Mouse (Mus musculus): ENCODE data around the gene Tmem184b. TPM values are rescaled to one million over a fixed set of nuclear protein-coding genes. Genes with fewer than 3 reads are reported as not detected.

Tmem184b gene
- total RNA-seq, 2 experiments from 2014 or later = 4.0 to 12.0 TPM

GRCm38 (mm10) chr15:79430461-79431000, 27.2 kb upstream of the Tmem184b start:
- ATAC-seq (replicated peaks; ENCODE audit: poor library complexity) = no peak

GRCm38 (mm10) chr15:79429994-79430393, 26.6 kb upstream of the Tmem184b start:
- ATAC-seq (replicated peaks; ENCODE audit: poor library complexity) = no peak

GRCm38 (mm10) chr15:79429527-79429926, 26.2 kb upstream of the Tmem184b start:
- no peak for ATAC-seq (replicated peaks; ENCODE audit: poor library complexity)

- ATAC-seq (replicated peaks; ENCODE audit: poor library complexity) = no peak
Observed at GRCm38 (mm10) chr15:79428616-79429015, 25.2 kb upstream of the Tmem184b start.

DNA sequence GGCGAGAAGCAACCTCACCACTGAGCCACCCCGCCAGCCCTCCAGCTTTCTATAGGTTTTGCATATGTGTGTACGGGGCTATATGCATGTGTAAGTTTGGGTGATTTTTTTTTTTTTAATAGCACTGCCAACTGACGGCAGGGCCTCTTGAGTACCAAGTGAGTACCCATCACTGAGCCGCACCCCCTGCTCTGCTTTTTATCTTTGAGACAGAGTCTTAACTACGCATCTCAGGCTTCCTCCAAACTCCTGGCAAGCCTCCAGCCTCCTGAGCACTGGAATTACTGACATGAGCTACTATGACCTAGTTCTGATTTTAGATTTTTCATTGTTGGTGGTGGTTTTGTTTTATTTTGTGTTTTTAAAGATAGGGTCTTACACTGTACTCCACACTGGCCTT, 24.1 kb upstream of the Tmem184b start:
- peak; percentile 84 for ATAC-seq (replicated peaks; ENCODE audit: poor library complexity)

DNA sequence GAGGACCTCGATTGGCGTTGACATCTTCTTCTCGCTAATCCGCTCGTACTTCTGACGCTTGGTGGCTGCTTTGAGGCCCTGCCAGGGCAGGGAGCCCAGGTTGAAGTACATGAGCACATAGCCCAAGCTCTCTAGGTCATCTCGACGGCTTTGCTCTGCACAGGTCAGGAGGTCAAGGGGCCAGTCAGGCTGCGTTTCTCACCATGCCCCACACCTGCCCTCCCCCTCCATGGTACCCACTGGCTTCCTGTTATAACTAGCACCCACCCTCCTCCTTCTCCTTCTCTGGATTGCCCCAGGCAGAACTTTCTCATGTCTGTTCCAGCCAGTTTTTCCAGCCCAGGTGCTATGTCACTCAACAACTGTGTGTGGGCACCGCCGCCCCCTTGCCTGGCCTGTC, 22.1 kb upstream of the Tmem184b start:
- ATAC-seq (replicated peaks; ENCODE audit: poor library complexity) = no peak

DNA sequence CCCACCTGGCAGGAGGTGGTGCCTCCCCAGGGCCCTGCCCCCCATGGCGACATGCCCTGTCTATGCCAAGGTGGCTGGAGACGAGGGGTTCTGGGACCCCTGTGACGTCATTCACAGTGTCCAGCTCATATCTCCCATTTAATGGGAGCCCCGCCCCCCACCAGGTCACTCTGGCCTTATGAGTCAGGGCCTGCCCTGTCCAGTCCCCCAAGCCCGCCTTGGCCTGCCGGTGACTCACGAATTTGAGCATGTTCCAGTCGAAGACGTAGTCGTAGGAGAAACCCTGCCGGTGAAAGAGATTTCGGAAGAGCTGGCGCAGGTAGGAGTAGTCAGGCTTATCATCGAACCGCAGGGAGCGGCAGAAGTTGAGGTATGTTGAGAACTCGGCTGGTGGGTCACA, 21.2 kb upstream of the Tmem184b start:
- ATAC-seq (replicated peaks; ENCODE audit: poor library complexity) = no peak

DNA sequence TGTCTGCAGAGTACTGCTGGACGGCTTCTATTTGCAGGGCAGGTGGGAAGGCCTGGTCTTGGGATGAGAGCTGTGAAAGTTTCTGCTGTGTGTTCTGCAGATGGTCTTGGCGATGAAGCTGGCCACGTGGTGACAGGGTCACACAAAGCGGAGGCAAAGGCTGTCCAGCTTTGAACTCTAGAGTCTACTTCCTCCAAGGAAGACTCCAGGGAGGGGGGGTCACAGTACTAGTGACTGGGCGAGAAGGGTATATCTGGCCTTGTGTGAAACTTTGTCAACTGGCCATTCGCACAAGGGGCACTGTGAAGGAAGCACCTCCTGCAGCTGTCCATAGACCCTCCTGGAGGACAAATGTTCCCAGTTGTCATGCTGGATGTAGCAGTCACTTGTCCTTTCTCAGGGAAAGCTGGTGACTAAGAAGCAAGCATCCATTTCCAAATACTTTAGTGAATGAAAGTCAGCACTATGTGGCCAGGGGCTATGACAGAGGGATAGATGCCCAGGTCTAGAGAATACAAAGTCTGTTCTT, 19.4 kb upstream of the Tmem184b start:
- no peak for ATAC-seq (replicated peaks; ENCODE audit: poor library complexity)

DNA sequence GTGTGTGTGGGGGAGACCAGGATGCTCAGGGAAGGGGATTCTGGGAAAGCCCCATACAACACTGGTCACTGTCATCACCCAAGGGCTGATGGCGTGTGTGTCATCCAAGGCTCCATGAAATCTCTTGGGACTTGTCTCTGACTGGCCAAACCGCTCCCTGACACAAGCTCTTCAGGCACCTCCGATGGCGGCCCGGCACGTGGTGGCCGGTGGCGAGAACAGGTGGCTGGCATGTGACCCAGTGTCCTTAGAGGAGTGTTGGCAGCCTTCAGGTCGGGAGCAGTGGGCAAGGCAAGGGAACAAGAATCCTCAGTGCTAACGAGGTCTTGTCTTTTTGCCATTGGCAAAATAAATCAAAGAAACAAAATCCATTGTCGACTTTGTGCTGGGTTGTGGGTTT, 15.3 kb upstream of the Tmem184b start:
- ATAC-seq (replicated peaks; ENCODE audit: poor library complexity) = no peak

- no peak for ATAC-seq (replicated peaks; ENCODE audit: poor library complexity)
Observed at GRCm38 (mm10) chr15:79418265-79418664, 14.9 kb upstream of the Tmem184b start.

- ATAC-seq (replicated peaks; ENCODE audit: poor library complexity) = no peak
Observed at GRCm38 (mm10) chr15:79417379-79417778, 14.0 kb upstream of the Tmem184b start.

DNA sequence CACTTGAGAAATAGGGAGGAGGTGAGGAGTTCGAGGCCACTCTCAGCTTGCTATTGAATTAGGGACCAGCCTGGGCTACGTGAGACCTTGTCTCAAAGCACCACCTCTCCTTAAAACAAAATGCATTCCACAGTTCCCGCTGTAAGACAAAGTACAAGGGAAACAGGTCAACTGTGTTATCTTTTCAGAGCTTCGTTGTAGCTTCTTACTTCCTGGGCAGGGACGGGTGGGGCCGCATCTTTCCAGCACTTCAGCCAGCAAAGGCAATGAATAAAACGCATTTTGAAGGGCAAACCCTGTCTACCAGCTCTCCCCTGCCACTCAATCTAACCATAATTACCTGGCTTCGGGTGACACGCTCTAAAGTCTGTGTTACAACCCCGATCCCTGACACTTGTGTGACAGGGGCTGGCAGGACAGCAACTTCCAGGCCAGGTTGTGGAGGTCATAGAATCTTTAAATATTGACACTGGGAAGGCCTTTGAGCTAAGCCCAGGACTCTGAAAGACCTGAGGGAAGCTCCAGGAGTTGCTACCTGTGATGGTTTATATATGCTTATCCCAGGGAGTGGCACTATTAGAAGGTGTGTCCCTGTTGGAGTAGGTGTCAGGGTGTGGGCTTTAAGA, 13.2 kb upstream of the Tmem184b start:
- no peak for ATAC-seq (replicated peaks; ENCODE audit: poor library complexity)

DNA sequence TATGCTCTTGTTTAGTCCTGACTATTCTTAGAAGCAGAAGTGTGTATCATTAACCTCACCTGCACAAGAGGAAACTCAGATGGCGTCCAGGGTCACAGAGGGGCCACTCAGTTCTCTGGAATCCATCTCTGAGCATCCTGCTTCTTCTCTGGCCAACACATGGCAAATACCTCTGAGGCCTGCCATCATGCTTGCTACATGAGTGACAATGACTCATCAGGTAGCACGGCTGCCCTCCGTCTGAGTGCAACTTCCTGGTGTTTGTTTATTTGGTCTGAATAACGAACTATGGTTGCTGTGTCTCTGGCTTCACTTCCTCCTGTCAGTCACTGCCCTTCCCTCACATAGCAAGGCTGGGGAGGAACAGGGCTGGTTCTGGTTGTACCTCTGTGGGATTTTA, 11.1 kb upstream of the Tmem184b start:
- peak; percentile 89 for ATAC-seq (replicated peaks; ENCODE audit: poor library complexity)

GRCm38 (mm10) chr15:79413802-79414201, 10.4 kb upstream of the Tmem184b start:
- ATAC-seq (replicated peaks; ENCODE audit: poor library complexity) = peak; percentile 40

- no peak for ATAC-seq (replicated peaks; ENCODE audit: poor library complexity)
Observed at GRCm38 (mm10) chr15:79413201-79413600, 9.8 kb upstream of the Tmem184b start.

DNA sequence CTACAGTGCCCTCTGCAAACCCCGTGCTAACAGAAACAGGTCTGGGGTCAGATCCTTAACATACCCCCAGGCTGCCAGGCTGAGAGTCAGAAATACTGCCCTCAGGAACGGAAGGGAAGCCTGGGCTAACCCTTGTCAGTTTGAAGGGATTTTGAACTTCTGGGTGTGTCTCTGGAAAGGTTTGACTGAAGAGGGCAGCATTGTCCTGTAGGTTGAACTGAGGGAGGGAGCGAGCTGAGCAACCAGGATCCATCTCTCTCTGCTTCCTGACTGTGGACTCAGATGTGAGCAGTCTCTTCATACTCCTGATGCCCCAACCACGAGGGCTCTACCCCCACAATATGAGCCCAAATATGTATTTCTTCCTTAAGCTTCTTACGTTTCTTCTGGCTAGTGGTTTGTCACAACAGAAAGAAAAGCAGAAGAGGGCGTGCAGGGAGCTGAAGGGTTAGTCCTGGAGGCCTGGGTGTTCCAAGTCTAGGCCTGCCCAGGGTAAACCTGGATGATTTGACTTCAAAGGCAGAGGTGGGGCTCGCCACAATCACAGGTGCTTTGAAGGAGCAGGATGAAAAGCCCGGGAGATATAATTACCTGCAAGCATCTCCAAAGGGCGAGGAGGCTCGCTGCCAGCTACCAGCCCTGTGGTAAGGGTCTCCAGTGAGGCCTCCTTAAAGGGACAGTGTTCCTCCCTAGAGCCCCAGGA, 8.1 kb upstream of the Tmem184b start:
- ATAC-seq (replicated peaks; ENCODE audit: poor library complexity) = 0 out of 2 replicates have a peak, but pooled peaks have one; percentile 10

- peak; percentile 69 for ATAC-seq (replicated peaks; ENCODE audit: poor library complexity)
Observed at GRCm38 (mm10) chr15:79409077-79409573, 5.8 kb upstream of the Tmem184b start.

- ATAC-seq (replicated peaks; ENCODE audit: poor library complexity) = no peak
Observed at GRCm38 (mm10) chr15:79406564-79406963, 3.2 kb upstream of the Tmem184b start.

GRCm38 (mm10) chr15:79404277-79404676, 908 bp upstream of the Tmem184b start:
- ATAC-seq (replicated peaks; ENCODE audit: poor library complexity) = no peak

- no peak for ATAC-seq (replicated peaks; ENCODE audit: poor library complexity)
Observed at GRCm38 (mm10) chr15:79403763-79404210, 418 bp upstream of the Tmem184b start.

DNA sequence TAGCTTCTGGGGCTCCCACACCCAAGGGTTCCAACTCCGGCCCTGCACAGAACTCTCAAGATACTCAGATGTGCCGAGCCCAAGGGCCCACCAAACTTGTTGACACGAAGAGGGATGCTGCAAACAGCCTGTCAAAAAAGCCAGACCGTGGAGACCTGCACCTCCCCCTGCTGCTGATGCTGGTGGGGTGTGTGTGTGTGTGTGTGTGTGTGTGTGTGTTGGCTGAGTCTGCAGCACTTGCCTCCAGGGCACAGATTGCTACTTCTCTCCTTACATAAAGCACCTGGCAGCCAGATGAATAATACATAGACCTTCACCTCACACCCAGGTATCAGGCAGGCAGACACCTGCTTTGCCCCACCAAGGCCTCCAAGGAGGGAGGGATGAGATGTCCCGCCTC, 1.2 kb downstream of the Tmem184b start:
- no peak for ATAC-seq (replicated peaks; ENCODE audit: poor library complexity)

GRCm38 (mm10) chr15:79400975-79401365, 2.4 kb downstream of the Tmem184b start:
- no peak for ATAC-seq (replicated peaks; ENCODE audit: poor library complexity)

Measured in megakaryocyte progenitor cell, adult 5-6 weeks (primary cell).